Mouse (Mus musculus) megakaryocyte, embryonic 14.5 days (primary cell): Measurements from ENCODE around the gene Nup214.

Experiments
- FLI1 ChIP-seq: IDR thresholded peaks from 2 replicates; pipeline ENCODE4 v1.6.1; 2012; ENCODE audit warnings: low read length, inconsistent platforms, mixed read lengths
- GATA1 ChIP-seq: IDR thresholded peaks from 3 replicates; pipeline ENCODE4 v1.6.1; 2012; ENCODE audit warnings: mixed read lengths, low read length, inconsistent platforms, borderline replicate concordance

DNA sequence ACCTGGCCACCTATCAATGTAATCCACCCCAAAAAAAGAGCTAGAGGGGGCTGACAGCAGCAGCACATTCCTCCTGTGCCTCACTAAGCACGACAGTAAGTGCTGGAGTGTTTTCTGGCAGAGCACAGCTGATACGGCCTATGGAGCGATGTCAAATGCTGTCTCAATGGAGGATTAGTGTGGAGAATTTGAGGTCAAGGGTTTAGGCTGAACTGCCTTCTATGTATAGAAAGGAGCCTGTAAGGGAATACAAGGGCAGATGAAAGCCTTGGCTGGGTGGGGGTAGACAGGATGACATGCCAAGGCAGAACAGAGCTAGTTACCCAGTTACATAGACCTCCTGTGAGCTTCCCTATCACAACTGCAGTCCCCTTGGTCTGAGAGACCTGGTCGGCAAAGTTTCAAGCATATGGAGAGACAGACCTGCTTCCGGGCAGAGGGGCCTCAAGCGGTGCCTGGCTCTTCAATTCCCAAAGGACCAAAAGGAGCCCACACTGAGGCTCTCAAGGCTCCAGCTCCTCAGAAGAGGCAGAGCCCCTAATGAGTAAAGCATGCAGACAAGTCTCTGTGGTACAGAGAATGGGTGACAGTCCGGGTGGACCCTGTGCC is 81.2 kb downstream of the Nup214 start:
- no peak for TF ChIP-seq GATA1
- TF ChIP-seq FLI1, result no peak
